Mouse (Mus musculus): ENCODE measurements around the gene Cdc16.

Gene Cdc16

GRCm38 (mm10) chr8:13828598-13829172, 71.2 kb downstream of the Cdc16 start:
- DNase-seq: no peak

Measured in embryo, embryonic 11 days (tissue).